Mouse (Mus musculus): ENCODE measurements around the gene Ccdc47.

DNA sequence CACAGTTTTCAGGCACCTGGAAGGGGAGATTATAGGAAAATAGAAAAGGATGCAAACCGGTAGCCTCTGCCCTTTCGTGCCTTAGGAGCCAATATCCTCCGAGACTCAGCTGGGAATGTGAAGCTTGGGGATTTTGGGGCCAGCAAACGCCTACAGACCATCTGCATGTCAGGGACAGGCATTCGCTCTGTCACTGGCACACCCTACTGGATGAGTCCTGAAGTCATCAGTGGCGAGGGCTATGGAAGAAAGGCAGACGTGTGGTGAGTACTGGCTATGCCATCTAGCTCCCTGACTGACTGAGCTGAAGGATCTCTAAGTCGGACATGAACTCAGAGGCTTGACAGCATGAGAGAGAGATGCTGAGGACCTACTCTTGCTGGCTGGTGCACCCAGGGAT lies 64.0 kb downstream of the Ccdc47 start:
- no peak for TF ChIP-seq CTCF (IDR thresholded peaks at IDR 0.05; ENCODE audit: borderline replicate concordance, insufficient read depth, low read length)
- no peak for TF ChIP-seq POLR2A (IDR thresholded peaks at IDR 0.05; ENCODE audit: low read depth, low read length)
